Mouse (Mus musculus) forebrain, embryonic 15.5 days (tissue): ENCODE data around the gene Gm16181. TPM values are rescaled to one million over a fixed set of nuclear protein-coding genes. Genes with fewer than 3 reads are reported as not detected.

Experiments used
- ATAC-seq: fragments of 200-750 bp; cut with Nextera tagmentation; replicated peaks from 2 replicates; pipeline ENCODE4 v1.8.0; 2017; ENCODE audit warnings: mild to moderate bottlenecking, moderate TSS enrichment, moderate library complexity
- H3K27ac ChIP-seq: fragments of 300-500 bp; sonication (generic); replicated peaks from 2 replicates; pipeline ENCODE4 v1.5.1; 2015; ENCODE audit warnings: mild to moderate bottlenecking, inconsistent platforms
- H3K27me3 ChIP-seq: fragments of 300-500 bp; sonication (generic); 2 replicates; pipeline ENCODE4 v1.6.1; 2015; ENCODE audit warnings: inconsistent platforms
- H3K36me3 ChIP-seq: fragments of 300-500 bp; sonication (generic); 2 replicates; pipeline ENCODE4 v1.6.1; 2015; ENCODE audit warnings: mild to moderate bottlenecking, inconsistent platforms
- H3K4me1 ChIP-seq: fragments of 300-500 bp; sonication (generic); 2 replicates; pipeline ENCODE4 v1.6.1; 2015; ENCODE audit warnings: inconsistent platforms
- H3K4me2 ChIP-seq: fragments of 300-500 bp; sonication (generic); replicated peaks from 2 replicates; pipeline ENCODE4 v1.6.1; 2015; ENCODE audit warnings: mild to moderate bottlenecking, inconsistent platforms
- H3K4me3 ChIP-seq: fragments of 300-500 bp; sonication (generic); 2 replicates; pipeline ENCODE4 v1.5.1; 2015; ENCODE audit warnings: mild to moderate bottlenecking, inconsistent platforms
- H3K9ac ChIP-seq: fragments of 300-500 bp; sonication (generic); replicated peaks from 2 replicates; pipeline ENCODE4 v1.6.1; 2015; ENCODE audit warnings: mild to moderate bottlenecking, inconsistent platforms
- H3K9me3 ChIP-seq: fragments of 300-500 bp; sonication (generic); 2 replicates; pipeline ENCODE4 v1.6.1; 2016; ENCODE audit warnings: inconsistent platforms
- WGBS: fragments of 180-500 bp; shearing (Covaris S2); methylation state at CpG from one replicate; pipeline ENCODE4 v1.1.7; 2015; ENCODE audit warnings: mixed read lengths; 5-methylcytosine and 5-hydroxymethylcytosine counted together
- polyA plus RNA-seq: library from polyadenylated mRNA; unstranded; fragments of >200 nt; fragmentation: Nextera tagmentation; extraction: Ambion mirVana; gene quantifications from 2 replicates; pipeline ENCODE4 v1.2.1, GENCODE M21; 2015

The Gm16181 gene
- polyA plus RNA-seq, result 0.61 and 1.1 TPM in 2 replicates

- Histone ChIP-seq H3K4me2 (no peak within 1 kb of the TSS), H3K27me3 (no peaks in the 10 kb centered on the region), H3K36me3 (peaks cover 21% of the 10 kb centered on the region), H3K27ac (no peak within 1 kb of the TSS), H3K9ac (no peak within 1 kb of the TSS), H3K9me3 (no peaks in the 10 kb centered on the region), H3K4me1 (no peaks in the 10 kb centered on the region), H3K4me3 (no peak within 1 kb of the TSS)
- ATAC-seq, result no peak
- 88% methylated on average over 28 of the region's 28 CpGs for WGBS
These were observed at the start of gene Gm16181 for GRCm38 (mm10) chr17:35220156-35220952. Gene Gm16181 (plus strand): TSS chr17:35220834.

- no peak for ATAC-seq
- no peaks in the 10 kb centered on the region for H3K27me3 ChIP-seq
- 69% methylated on average over 11 of the region's 11 CpGs for WGBS
- H3K27ac ChIP-seq, result no peak overlapping the region
- no peak overlapping the region for H3K9ac ChIP-seq
- H3K4me3 ChIP-seq, result no peak overlapping the region
- no peaks in the 10 kb centered on the region for H3K9me3 ChIP-seq
- no peaks in the 10 kb centered on the region for H3K4me1 ChIP-seq
- H3K36me3 ChIP-seq, result no peaks in the 10 kb centered on the region
- no peak overlapping the region for H3K4me2 ChIP-seq
These were observed 48.0 kb upstream of the Gm16181 start for GRCm38 (mm10) chr17:35172445-35173234.

- Histone ChIP-seq H3K36me3 (no peaks in the 10 kb centered on the region), H3K4me1 (no peaks in the 10 kb centered on the region), H3K4me2 (no peak overlapping the region), H3K9me3 (no peaks in the 10 kb centered on the region), H3K9ac (no peak overlapping the region), H3K27me3 (no peaks in the 10 kb centered on the region), H3K4me3 (no peak overlapping the region), H3K27ac (no peak overlapping the region)
- WGBS, result 69% methylated on average over 3 of the region's 3 CpGs
- ATAC-seq, result no peak
These were observed 47.3 kb upstream of the Gm16181 start for GRCm38 (mm10) chr17:35173329-35173728.

DNA sequence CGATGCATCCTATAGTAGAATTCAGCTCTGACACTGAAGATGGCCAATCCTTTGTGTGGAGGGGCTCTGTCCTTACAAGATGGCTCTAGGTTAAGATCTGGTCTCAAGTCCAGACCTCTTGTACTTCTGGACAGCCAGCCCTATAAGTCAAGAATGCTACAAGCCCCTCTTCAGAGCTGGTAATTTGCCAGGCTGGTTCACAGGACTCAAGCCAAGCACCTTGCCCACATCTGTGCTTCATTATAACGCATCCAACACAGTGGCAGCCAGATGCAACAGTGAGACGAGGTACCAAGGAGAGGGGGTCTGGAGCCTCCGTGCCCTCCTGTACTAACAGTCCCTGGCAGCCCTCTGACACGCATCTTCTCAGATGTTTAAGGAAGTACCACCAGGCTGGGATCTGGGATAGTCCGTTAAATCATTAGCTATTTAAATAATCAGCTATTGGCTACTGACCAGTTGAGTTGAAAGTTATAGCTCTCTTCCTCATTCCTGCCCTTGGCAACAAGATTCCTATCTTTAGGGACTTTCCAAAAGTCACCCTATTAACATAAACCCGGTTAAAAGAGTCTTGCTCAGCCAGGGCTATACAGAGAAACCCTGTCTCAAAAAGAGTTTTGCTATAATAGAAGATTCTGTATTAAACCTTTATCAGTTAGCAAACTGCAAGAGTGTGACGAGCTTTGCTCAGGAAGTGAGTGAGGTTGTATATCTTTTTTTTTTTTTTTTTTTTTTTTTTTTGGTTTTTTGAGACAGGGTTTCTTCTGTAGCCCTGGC, 46.2 kb upstream of the Gm16181 start:
- no peak for ATAC-seq
- Histone ChIP-seq H3K4me3 (no peak overlapping the region), H3K4me2 (no peak overlapping the region), H3K36me3 (no peaks in the 10 kb centered on the region), H3K9ac (no peak overlapping the region), H3K27me3 (no peaks in the 10 kb centered on the region), H3K4me1 (no peaks in the 10 kb centered on the region), H3K9me3 (no peaks in the 10 kb centered on the region), H3K27ac (no peak overlapping the region)
- WGBS, result 77% methylated on average over 8 of the region's 8 CpGs

DNA sequence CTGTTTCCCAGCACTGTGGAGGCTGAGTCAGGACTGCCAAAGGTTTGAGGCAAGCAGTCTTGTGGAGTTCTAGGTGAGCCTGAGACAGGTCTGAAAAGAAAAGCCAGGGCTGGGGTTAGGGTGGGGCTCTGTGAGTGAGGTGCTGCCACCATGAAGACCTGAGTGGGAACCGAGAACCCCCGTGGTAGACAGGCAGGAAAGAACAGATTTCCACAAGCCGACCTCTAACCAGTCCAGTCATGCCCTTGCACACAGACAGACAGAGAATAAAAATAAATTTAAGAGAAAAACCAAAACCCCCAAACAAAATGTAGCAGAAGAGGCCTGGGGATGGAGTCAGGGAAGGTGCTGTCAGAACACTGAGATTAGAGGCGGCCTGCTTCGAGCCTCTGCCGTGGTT, 45.3 kb upstream of the Gm16181 start:
- Histone ChIP-seq H3K4me2 (no peak overlapping the region), H3K4me1 (no peaks in the 10 kb centered on the region), H3K4me3 (no peak overlapping the region), H3K9ac (no peak overlapping the region), H3K36me3 (no peaks in the 10 kb centered on the region), H3K27ac (no peak overlapping the region), H3K27me3 (no peaks in the 10 kb centered on the region), H3K9me3 (no peaks in the 10 kb centered on the region)
- no peak for ATAC-seq
- WGBS, result 74% methylated on average over 6 of the region's 6 CpGs

DNA sequence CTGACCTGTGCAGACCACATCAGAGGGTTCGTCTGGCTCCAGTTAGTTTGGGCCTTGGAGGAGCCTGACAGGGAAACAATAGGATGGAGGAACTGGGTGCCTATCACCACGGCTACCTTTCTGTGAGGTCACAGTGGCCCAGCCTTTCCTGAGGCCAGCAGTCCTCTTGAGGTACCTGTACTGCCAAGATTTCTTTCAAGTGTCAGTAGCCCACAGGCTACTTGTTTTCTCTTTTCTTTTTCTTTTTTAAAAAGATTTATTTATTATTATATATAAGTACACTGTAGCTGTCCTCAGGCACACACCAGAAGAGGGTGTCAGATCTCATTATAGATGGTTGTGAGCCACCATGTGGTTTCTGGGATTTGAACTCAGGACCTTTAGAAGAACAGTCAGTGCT, 44.7 kb upstream of the Gm16181 start, which contains the start of gene Aif1:
TSS of gene Aif1 (minus strand) at position 101 of the 400 bp plus-strand sequence.
- no peaks in the 10 kb centered on the region for H3K36me3 ChIP-seq
- no peak within 1 kb of the TSS for H3K4me3 ChIP-seq
- 38% methylated on average over 2 of the region's 2 CpGs for WGBS
- no peaks in the 10 kb centered on the region for H3K4me1 ChIP-seq
- H3K9ac ChIP-seq, result no peak within 1 kb of the TSS
- no peak within 1 kb of the TSS for H3K27ac ChIP-seq
- H3K9me3 ChIP-seq, result no peaks in the 10 kb centered on the region
- no peak for ATAC-seq
- no peaks in the 10 kb centered on the region for H3K27me3 ChIP-seq
- no peak within 1 kb of the TSS for H3K4me2 ChIP-seq

GRCm38 (mm10) chr17:35178528-35178927, 42.1 kb upstream of the Gm16181 start:
- Histone ChIP-seq H3K4me2 (no peak overlapping the region), H3K4me1 (no peaks in the 10 kb centered on the region), H3K36me3 (no peaks in the 10 kb centered on the region), H3K4me3 (no peak overlapping the region), H3K9ac (no peak overlapping the region), H3K27me3 (no peaks in the 10 kb centered on the region), H3K9me3 (no peaks in the 10 kb centered on the region), H3K27ac (no peak overlapping the region)
- WGBS, result 10% methylated on average over 5 of the region's 5 CpGs
- ATAC-seq, result no peak

DNA sequence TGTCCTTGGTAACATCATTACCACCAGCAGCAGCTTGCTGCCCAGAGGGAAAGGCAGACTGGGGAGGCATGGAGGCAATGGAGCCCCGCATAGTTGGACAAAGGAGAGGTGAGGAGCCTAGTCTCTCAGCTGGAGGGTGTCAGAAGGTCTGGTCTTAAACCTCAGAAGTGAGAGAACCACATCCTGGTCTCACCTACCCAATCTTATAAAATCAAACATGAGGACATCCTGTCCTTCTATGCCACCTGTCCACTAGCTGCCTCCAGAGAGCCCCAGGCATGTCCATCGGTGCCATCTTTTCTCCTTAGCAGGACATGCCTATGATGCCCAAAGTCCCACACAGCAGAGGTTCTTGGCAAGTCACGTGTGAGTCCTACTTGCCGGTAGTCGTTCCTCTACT, 40.5 kb upstream of the Gm16181 start:
- Histone ChIP-seq H3K27ac (no peak overlapping the region), H3K4me3 (no peak overlapping the region), H3K27me3 (no peaks in the 10 kb centered on the region), H3K9ac (no peak overlapping the region), H3K4me2 (no peak overlapping the region), H3K36me3 (no peaks in the 10 kb centered on the region), H3K4me1 (no peaks in the 10 kb centered on the region), H3K9me3 (no peaks in the 10 kb centered on the region)
- 90% methylated on average over 5 of the region's 5 CpGs for WGBS
- no peak for ATAC-seq

DNA sequence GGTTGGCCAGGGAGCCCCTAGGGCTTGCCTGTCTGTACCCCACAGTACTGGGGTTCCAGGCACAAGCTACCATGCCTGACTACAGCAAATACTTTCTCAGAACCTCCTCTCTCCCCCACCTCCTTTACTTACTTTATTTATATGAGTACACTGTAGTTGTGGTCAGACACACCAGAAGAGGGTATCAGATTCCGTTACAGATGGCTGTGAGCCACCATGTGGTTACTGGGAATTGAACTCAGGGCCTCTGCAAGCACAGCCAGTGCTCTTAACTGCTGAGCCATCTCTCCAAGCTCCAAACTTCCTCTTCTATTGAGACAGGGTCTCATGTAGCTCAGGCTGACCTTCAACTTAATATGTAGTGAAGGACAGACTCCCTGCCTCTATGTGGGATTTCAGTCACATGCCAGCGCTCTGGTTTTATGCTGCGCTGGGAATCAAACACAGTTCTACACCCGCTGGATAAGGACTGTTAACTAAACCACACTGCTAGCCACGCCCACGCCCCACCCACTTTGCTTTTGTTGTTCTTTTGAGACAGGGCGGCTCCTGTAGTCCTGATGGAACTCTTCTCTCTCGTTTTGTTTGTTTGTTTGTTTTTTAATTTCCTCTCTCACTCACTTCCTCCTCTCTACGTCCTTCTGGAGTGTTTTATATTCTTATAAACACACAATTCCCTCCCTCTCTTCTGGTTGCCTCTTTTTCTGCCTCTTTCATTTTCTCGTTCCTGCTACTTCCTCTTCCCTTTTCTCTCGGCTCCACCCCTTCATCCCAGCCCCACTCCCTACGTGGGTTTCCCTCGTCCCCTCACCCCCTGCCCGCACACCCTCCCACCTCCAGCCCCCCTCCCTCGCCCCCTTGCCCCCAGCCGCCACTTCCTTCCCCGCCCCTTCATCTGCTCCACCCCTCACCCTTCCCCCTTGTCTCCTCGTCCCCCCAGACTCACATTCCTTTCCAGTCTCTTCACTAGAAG, 34.7 kb upstream of the Gm16181 start:
- Histone ChIP-seq H3K27ac (peak overlapping the region; percentile 78), H3K9me3 (no peaks in the 10 kb centered on the region), H3K36me3 (no peaks in the 10 kb centered on the region), H3K4me2 (peak overlapping the region; percentile 48), H3K27me3 (no peaks in the 10 kb centered on the region), H3K9ac (peak overlapping the region; percentile 36), H3K4me1 (peaks cover 14% of the 10 kb centered on the region), H3K4me3 (peak overlapping the region; percentile 36)
- WGBS, result 3% methylated on average over 18 of the region's 18 CpGs
- ATAC-seq, result peak; percentile 71

- ATAC-seq, result peak; percentile 48; the same call in 1 of the 2 replicates
These were observed 34.0 kb upstream of the Gm16181 start for GRCm38 (mm10) chr17:35186681-35187080.

GRCm38 (mm10) chr17:35187345-35187744, 33.3 kb upstream of the Gm16181 start:
- Histone ChIP-seq H3K9me3 (no peaks in the 10 kb centered on the region), H3K4me1 (peaks cover 14% of the 10 kb centered on the region), H3K27ac (no peak overlapping the region), H3K4me2 (no peak overlapping the region), H3K9ac (no peak overlapping the region), H3K4me3 (no peak overlapping the region), H3K36me3 (no peaks in the 10 kb centered on the region), H3K27me3 (no peaks in the 10 kb centered on the region)
- ATAC-seq, result no peak
- 61% methylated on average over 4 of the region's 4 CpGs for WGBS

More at GRCm38 (mm10) chr17:35186681-35187080, 34.0 kb upstream of the Gm16181 start:
- Histone ChIP-seq H3K9me3 (no peaks in the 10 kb centered on the region), H3K4me3 (peak overlapping the region; percentile 36), H3K27ac (peak overlapping the region; percentile 78), H3K36me3 (no peaks in the 10 kb centered on the region), H3K4me1 (peaks cover 14% of the 10 kb centered on the region), H3K4me2 (peak overlapping the region; percentile 48), H3K27me3 (no peaks in the 10 kb centered on the region), H3K9ac (peak overlapping the region; percentile 36; the same call in 1 of the 2 replicates)
- WGBS, result 1% methylated on average over 4 of the region's 4 CpGs
